Mouse (Mus musculus) cerebellum, postnatal 10 days (tissue): ENCODE results near the gene Tex16.

Source experiments
- DNase-seq, 2 experiments: peaks; one replicate each; pipeline ENCODE4 v3.0.0; 2021; ENCODE audit warnings: mixed read lengths in 2 of 2

Gene Tex16

GRCm38 (mm10) chrX:112010707-112011106, at the start of gene Tex16:
Gene Tex16 (plus strand): TSS chrX:112011007.
- DNase-seq, result no peak

GRCm38 (mm10) chrX:111999661-112000060, 11.1 kb upstream of the Tex16 start:
- DNase-seq, result no peak
